Mouse (Mus musculus): ENCODE measurements at regions not wholly inside any gene's neighbourhood (a gene's known extent, or its start where the extent isn't known, plus 50 kb on each side); places are given as distances from the start of the nearest gene placed in this dataset.

GRCm38 (mm10) chr9:30772456-30772855 lies 149.8 kb downstream of the Adamts15 start:
- no peak for DNase-seq (ENCODE audit: low read depth, low spot score)

GRCm38 (mm10) chr9:30770436-30771173 lies 151.6 kb downstream of the Adamts15 start:
- DNase-seq (ENCODE audit: low read depth, low spot score) = no peak

- no peak for DNase-seq (ENCODE audit: low read depth, low spot score)
These were observed 152.9 kb downstream of the Adamts15 start for GRCm38 (mm10) chr9:30769435-30769729.

- no peak for DNase-seq (ENCODE audit: low read depth, low spot score)
These were observed 153.4 kb downstream of the Adamts15 start for GRCm38 (mm10) chr9:30768665-30769434.

GRCm38 (mm10) chr9:30766701-30767100 lies 155.6 kb downstream of the Adamts15 start:
- DNase-seq (ENCODE audit: low read depth, low spot score) = no peak

GRCm38 (mm10) chr9:30766171-30766570 lies 156.1 kb downstream of the Adamts15 start:
- no peak for DNase-seq (ENCODE audit: low read depth, low spot score)

GRCm38 (mm10) chr9:30765017-30765569 lies 157.2 kb downstream of the Adamts15 start:
- DNase-seq (ENCODE audit: low read depth, low spot score) = no peak

- no peak for DNase-seq (ENCODE audit: low read depth, low spot score)
These were observed 159.3 kb downstream of the Adamts15 start for GRCm38 (mm10) chr9:30762913-30763312.

- no peak for DNase-seq (ENCODE audit: low read depth, low spot score)
These were observed 164.1 kb downstream of the Adamts15 start for GRCm38 (mm10) chr9:30758121-30758520.

- DNase-seq (ENCODE audit: low read depth, low spot score) = no peak
These were observed 164.8 kb downstream of the Adamts15 start for GRCm38 (mm10) chr9:30757406-30757805.

GRCm38 (mm10) chr9:30756796-30757195 lies 165.5 kb downstream of the Adamts15 start:
- DNase-seq (ENCODE audit: low read depth, low spot score) = no peak

- DNase-seq (ENCODE audit: low read depth, low spot score) = no peak
These were observed 166.7 kb downstream of the Adamts15 start for GRCm38 (mm10) chr9:30755586-30755985.

- DNase-seq (ENCODE audit: low read depth, low spot score) = no peak
These were observed 167.4 kb downstream of the Adamts15 start for GRCm38 (mm10) chr9:30754826-30755225.

- no peak for DNase-seq (ENCODE audit: low read depth, low spot score)
These were observed 178.8 kb downstream of the Adamts15 start for GRCm38 (mm10) chr9:30743471-30743870.

GRCm38 (mm10) chr9:30742471-30743098 lies 179.7 kb downstream of the Adamts15 start:
- DNase-seq (ENCODE audit: low read depth, low spot score) = no peak

GRCm38 (mm10) chr9:30731687-30732086 lies 190.6 kb downstream of the Adamts15 start:
- DNase-seq (ENCODE audit: low read depth, low spot score) = no peak

- no peak for DNase-seq (ENCODE audit: low read depth, low spot score)
These were observed 198.7 kb downstream of the Adamts15 start for GRCm38 (mm10) chr9:30723364-30724070.

- no peak for DNase-seq (ENCODE audit: low read depth, low spot score)
These were observed 200.4 kb downstream of the Adamts15 start for GRCm38 (mm10) chr9:30721861-30722260.

- DNase-seq (ENCODE audit: low read depth, low spot score) = no peak
These were observed 205.7 kb downstream of the Adamts15 start for GRCm38 (mm10) chr9:30716421-30717170.

GRCm38 (mm10) chr9:30710131-30710530 lies 212.1 kb downstream of the Adamts15 start:
- DNase-seq (ENCODE audit: low read depth, low spot score) = no peak

- DNase-seq (ENCODE audit: low read depth, low spot score) = no peak
These were observed 222.4 kb downstream of the Adamts15 start for GRCm38 (mm10) chr9:30699848-30700247.

All from ES-CJ7 (cell line).